Mouse (Mus musculus) bone marrow macrophage, adult 2 months (primary cell): ENCODE measurements around the gene Dscaml1.

Experiments
- CTCF ChIP-seq: IDR thresholded peaks from 2 replicates; pipeline ENCODE4 v1.5.1; 2012; ENCODE audit warnings: low read depth, mild to moderate bottlenecking, low read length, moderate library complexity
- POLR2A ChIP-seq: IDR thresholded peaks from 2 replicates; pipeline ENCODE4 v1.6.1; 2012; ENCODE audit warnings: mild to moderate bottlenecking, low read depth, low read length, borderline replicate concordance

- TF ChIP-seq POLR2A (no peak), CTCF (no peak)
Observed at GRCm38 (mm10) chr9:45534472-45534988, 108.1 kb downstream of the Dscaml1 start.
